Mouse (Mus musculus): Measurements from ENCODE around the gene Dusp16.

GRCm38 (mm10) chr6:134713321-134713720 lies 79.1 kb downstream of the Dusp16 start:
- TF ChIP-seq CTCF (IDR thresholded peaks at IDR 0.05; ENCODE audit: extremely low read depth, insufficient read depth, insufficient read length, insufficient replicate concordance): no peak
- no peak for TF ChIP-seq POLR2A (IDR thresholded peaks at IDR 0.05; ENCODE audit: low read depth, low read length)

Measured in spleen, adult 2 months (tissue).